Mouse (Mus musculus) liver, embryonic 14.5 days (tissue): ENCODE results near the gene Dusp2. TPM values are rescaled to one million over a fixed set of nuclear protein-coding genes. Genes with fewer than 3 reads are reported as not detected.
"Not testable (repeated sequence)": the region's sequence is repeated elsewhere in the genome, so short reads cannot be mapped to it uniquely, and the experiment has no call there.

Experiments
- ATAC-seq: fragments of 200-750 bp; cut with Nextera tagmentation; 2 replicates; pipeline ENCODE4 v1.8.0; 2017; ENCODE audit warnings: moderate number of reproducible peaks, mild to moderate bottlenecking, moderate library complexity; ENCODE audit not compliant: insufficient read depth
- DNase-seq, 3 experiments: peaks; one replicate each; pipeline ENCODE4 v3.0.0-alpha.2; 2012 to 2013; ENCODE audit warnings: low read depth in 3 of 3, low spot score in 3 of 3
- H3K27ac ChIP-seq: fragments of 300-500 bp; sonication (generic); 2 replicates; pipeline ENCODE4 v1.5.1; 2014; ENCODE audit warnings: moderate library complexity, mild to moderate bottlenecking, control low read depth, inconsistent platforms
- H3K27me3 ChIP-seq: fragments of 300-500 bp; sonication (generic); 2 replicates; pipeline ENCODE4 v1.6.1; 2014; ENCODE audit warnings: mild to moderate bottlenecking, low read length, moderate library complexity; ENCODE audit not compliant: control insufficient read depth, insufficient read depth
- H3K36me3 ChIP-seq: fragments of 300-500 bp; sonication (generic); replicated peaks from 2 replicates; pipeline ENCODE4 v1.6.1; 2014; ENCODE audit warnings: low read depth; ENCODE audit not compliant: control insufficient read depth, insufficient read depth
- H3K4me1 ChIP-seq, 2 experiments: fragments of 200-500 bp in 1 of 2; fragments of 300-500 bp in 1 of 2; sonication (generic) in 1 of 2; replicated peaks; 2 replicates each; pipeline ENCODE4 v1.6.1; 2012 to 2014; ENCODE audit warnings: antibody characterized with exemption in 1 of 2, inconsistent platforms in 1 of 2, low read length in 1 of 2; ENCODE audit not compliant: control insufficient read depth in 2 of 2, insufficient read depth in 2 of 2
- H3K4me2 ChIP-seq: fragments of 300-500 bp; sonication (generic); 2 replicates; pipeline ENCODE4 v1.6.1; 2014; ENCODE audit warnings: low read depth, mild to moderate bottlenecking, control low read depth, moderate library complexity
- H3K4me3 ChIP-seq, 2 experiments: fragments of 200-500 bp in 1 of 2; fragments of 300-500 bp in 1 of 2; sonication (generic) in 1 of 2; 2 replicates each; pipeline ENCODE4 v1.5.1; 2012 to 2014; ENCODE audit warnings: low read depth in 2 of 2, low read length in 2 of 2, mild to moderate bottlenecking in 2 of 2, control low read depth in 1 of 2, inconsistent platforms in 1 of 2, moderate library complexity in 1 of 2; ENCODE audit not compliant: insufficient read depth in 1 of 2
- H3K9ac ChIP-seq: fragments of 300-500 bp; sonication (generic); replicated peaks from 2 replicates; pipeline ENCODE4 v1.6.1; 2014; ENCODE audit warnings: mild to moderate bottlenecking, control low read depth, moderate library complexity
- H3K9me3 ChIP-seq: fragments of 300-500 bp; sonication (generic); 2 replicates; pipeline ENCODE4 v1.6.1; 2016; ENCODE audit warnings: low read length, mixed read lengths; ENCODE audit not compliant: control insufficient read depth
- CTCF ChIP-seq: IDR thresholded peaks from 2 replicates; pipeline ENCODE4 v1.5.1; 2016; ENCODE audit warnings: antibody characterized with exemption, low read depth, control low read depth
- EP300 ChIP-seq: IDR thresholded peaks from 2 replicates; pipeline ENCODE4 v1.6.1; 2016; ENCODE audit warnings: antibody characterized with exemption, low read depth
- WGBS: fragments of 180-500 bp; shearing (Covaris S2); extraction: QIAGEN DNeasy Blood & Tissue Kit; methylation state at CpG from one replicate; pipeline ENCODE4 v1.1.7; 2014; ENCODE audit not compliant: insufficient replicate concordance; 5-methylcytosine and 5-hydroxymethylcytosine counted together
- polyA plus RNA-seq, 2 experiments: library from polyadenylated mRNA; depleted of rRNA in 1 of 2; stranded (reverse) in 1 of 2; unstranded in 1 of 2; fragments of >200 nt; fragmentation: Nextera tagmentation in 1 of 2; extraction: Ambion mirVana in 1 of 2; gene quantifications; 2 replicates each; pipeline versions ENCODE4 v1.2.1 to v1.2.3; 2012 to 2014

Dusp2 gene
- polyA plus RNA-seq, 2 experiments: 1.5 to 1.8 TPM

- Histone ChIP-seq H3K27me3 (no peaks in the 10 kb centered on the region), H3K27ac (no peak overlapping the region), H3K4me2 (no peak overlapping the region), H3K4me1 (no peaks in the 10 kb centered on the region), H3K9ac (no peak overlapping the region), H3K36me3 (peaks cover 30% of the 10 kb centered on the region), H3K4me3 (no peak overlapping the region), H3K9me3 (no peaks in the 10 kb centered on the region)
- TF ChIP-seq EP300 (no peak), CTCF (no peak)
- 74% methylated on average over 3 of the region's 3 CpGs for WGBS
- DNase-seq (no peak), ATAC-seq (0 out of 2 replicates have a peak, but pooled peaks have one; percentile 11)
These were observed 34.1 kb upstream of the Dusp2 start for GRCm38 (mm10) chr2:127301883-127302282.

DNA sequence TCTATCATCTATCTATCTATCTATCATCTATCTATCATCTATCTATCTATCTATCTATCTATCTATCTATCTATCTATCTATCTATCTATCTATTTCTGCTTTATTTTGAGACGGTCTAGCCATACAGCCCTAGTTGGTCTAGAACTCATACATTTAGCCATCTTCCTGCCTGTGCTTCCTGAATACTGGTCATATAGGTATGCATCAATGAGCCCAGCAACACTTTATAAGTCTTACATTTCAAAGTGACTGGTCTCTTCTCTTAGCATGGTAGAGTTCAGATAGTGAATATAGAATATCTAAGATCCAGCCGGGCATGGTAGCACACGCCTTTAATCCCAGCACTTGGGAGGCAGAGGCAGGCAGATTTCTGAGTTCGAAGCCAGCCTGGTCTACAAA is 31.8 kb upstream of the Dusp2 start:
- DNase-seq: peak in 1 of 3 experiments; percentile 20
- not testable (repeated sequence) for H3K27ac ChIP-seq, H3K9ac ChIP-seq, H3K4me3 ChIP-seq, H3K9me3 ChIP-seq, H3K27me3 ChIP-seq, H3K4me2 ChIP-seq, H3K36me3 ChIP-seq, H3K4me1 ChIP-seq, ATAC-seq
- WGBS: 67% methylated on average over 4 of the region's 4 CpGs

GRCm38 (mm10) chr2:127304609-127305210 is 31.2 kb upstream of the Dusp2 start:
- TF ChIP-seq CTCF: no peak
- no peak for TF ChIP-seq EP300
- Histone ChIP-seq H3K9me3 (no peaks in the 10 kb centered on the region), H3K27me3 (no peaks in the 10 kb centered on the region), H3K4me1 (no peaks in the 10 kb centered on the region), H3K4me2 (no peak overlapping the region), H3K36me3 (peaks cover 5% of the 10 kb centered on the region), H3K27ac (no peak overlapping the region), H3K9ac (no peak overlapping the region), H3K4me3 (no peak overlapping the region)
- no peak for DNase-seq
- 79% methylated on average over 3 of the region's 3 CpGs for WGBS
- ATAC-seq: no peak

GRCm38 (mm10) chr2:127306123-127306522 is 29.8 kb upstream of the Dusp2 start:
- ATAC-seq: no peak
- no peak for DNase-seq
- Histone ChIP-seq H3K36me3 (no peaks in the 10 kb centered on the region), H3K4me2 (no peak overlapping the region), H3K4me3 (no peak overlapping the region), H3K27ac (no peak overlapping the region), H3K27me3 (no peaks in the 10 kb centered on the region), H3K9me3 (no peaks in the 10 kb centered on the region), H3K9ac (no peak overlapping the region), H3K4me1 (no peaks in the 10 kb centered on the region)
- TF ChIP-seq CTCF: peak; percentile 52; the same call in 1 of the 2 replicates
- no peak for TF ChIP-seq EP300

GRCm38 (mm10) chr2:127307179-127307578 is 28.8 kb upstream of the Dusp2 start:
- no peaks in the 10 kb centered on the region for H3K9me3 ChIP-seq
- DNase-seq (no peak), ATAC-seq (no peak)
- 21% methylated on average over 3 of the region's 3 CpGs for WGBS
- no peak overlapping the region for H3K4me3 ChIP-seq
- no peaks in the 10 kb centered on the region for H3K4me1 ChIP-seq
- no peak overlapping the region for H3K4me2 ChIP-seq
- no peak overlapping the region for H3K9ac ChIP-seq
- H3K27me3 ChIP-seq: no peaks in the 10 kb centered on the region
- H3K36me3 ChIP-seq: no peaks in the 10 kb centered on the region
- TF ChIP-seq EP300: no peak
- no peak for TF ChIP-seq CTCF
- no peak overlapping the region for H3K27ac ChIP-seq
